Mouse (Mus musculus) NIH3T3 (cell line): ENCODE results near the gene Rasal1.

ENCODE experiments used
- DNase-seq: peaks from one replicate; pipeline ENCODE4 v3.0.0-alpha.2; 2012; ENCODE audit warnings: low read depth

Gene Rasal1

DNA sequence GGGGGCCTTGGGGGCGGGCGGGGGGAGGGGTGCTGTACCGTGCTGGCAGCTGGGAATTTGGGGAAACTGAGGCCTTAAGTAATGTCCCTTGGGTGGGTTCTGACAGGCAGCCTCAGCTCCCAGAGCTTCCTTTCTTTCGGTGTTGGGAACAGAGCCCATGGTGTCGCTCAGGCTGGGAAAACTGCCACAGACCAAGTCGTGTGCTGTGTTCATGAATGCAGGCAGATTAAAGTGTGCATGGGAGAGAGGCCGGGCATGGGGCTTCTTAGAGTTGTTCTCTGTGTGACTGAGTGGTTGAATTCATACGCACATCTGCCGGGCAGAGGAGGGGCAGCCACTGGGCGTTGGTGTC lies 26.8 kb upstream of the Rasal1 start:
- no peak for DNase-seq

- DNase-seq: no peak
These were observed 26.3 kb upstream of the Rasal1 start for GRCm38 (mm10) chr5:120622198-120622851.

DNA sequence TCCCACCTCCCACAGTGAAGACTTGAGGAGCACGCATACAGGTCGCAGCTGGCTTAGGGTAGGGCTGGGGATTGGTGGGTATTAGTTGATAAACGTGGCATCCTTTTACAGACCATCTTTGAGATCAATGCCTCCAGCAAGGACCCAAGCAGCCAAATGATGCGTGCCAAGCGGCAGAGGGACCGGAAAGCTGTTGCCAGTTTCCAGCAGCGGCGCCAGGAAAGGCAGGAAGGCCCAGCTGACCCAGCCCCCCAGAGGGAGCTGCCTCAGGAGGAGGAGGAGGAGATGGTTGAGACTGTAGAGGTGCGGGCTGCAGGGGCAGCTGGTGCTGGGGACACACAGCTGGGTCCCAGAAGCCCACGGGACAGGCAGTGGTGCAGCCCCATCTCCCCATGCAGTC lies 24.2 kb upstream of the Rasal1 start:
- DNase-seq: no peak

DNA sequence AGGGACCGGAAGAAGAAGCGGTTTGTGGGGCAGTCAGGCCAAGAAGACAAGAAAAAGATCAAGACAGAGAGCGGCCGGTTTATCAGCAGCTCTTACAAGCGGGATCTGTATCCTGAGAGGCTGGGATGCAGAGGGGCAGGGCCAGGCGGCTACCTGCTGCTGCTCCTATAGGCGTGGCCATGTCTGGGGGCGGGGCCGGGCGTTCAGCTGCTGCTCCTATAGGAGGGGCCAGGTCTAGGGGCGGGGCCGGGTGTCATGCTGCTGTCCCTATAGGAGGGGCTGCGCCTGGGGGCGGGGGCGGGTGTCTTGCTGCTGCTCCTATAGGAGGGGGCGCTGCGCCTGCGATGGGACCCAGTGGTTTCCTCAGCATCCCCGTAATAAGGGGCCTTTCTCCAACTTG lies 22.2 kb upstream of the Rasal1 start:
- DNase-seq: peak; percentile 18

DNA sequence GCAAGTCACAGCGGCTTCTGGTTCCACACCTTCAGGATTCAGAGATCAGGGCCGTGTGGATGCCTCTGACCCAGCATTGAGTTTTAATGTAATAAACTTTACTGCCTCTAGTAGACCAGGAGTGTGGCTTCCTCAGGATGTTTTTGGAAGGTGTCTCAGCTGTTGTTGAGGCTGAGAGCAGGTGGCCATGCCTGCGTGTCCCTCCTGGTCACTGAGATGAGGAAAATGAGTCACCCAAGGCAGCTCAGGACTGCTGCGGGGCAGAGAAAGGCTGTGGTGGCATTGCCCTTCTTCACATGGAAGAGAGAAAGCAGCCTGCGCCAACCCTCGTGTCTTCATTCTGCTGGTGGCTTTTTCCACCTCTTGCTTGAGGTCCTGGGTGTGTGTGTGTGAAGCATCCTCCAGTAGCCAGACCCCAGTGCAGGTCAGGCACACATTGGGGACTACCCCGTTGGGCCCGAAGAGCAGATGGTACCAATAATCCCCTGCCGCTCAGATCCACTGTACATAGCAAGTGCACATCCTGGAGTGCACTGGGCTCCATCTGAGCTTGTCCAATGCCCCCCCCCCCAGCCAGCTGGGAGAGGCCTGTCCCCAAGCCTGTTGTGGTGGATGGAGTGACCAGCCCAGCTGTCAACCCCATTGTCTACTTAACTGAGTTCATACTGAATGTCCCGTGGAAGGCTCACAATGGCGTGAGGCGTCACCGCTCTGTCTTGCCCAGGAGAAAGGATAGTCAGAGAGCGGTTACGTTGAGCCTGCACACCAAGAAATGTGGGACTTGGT lies 20.9 kb upstream of the Rasal1 start:
- no peak for DNase-seq

GRCm38 (mm10) chr5:120628624-120629023 lies 20.0 kb upstream of the Rasal1 start:
- peak; percentile 57 for DNase-seq

GRCm38 (mm10) chr5:120631128-120631527 lies 17.5 kb upstream of the Rasal1 start:
- no peak for DNase-seq

DNA sequence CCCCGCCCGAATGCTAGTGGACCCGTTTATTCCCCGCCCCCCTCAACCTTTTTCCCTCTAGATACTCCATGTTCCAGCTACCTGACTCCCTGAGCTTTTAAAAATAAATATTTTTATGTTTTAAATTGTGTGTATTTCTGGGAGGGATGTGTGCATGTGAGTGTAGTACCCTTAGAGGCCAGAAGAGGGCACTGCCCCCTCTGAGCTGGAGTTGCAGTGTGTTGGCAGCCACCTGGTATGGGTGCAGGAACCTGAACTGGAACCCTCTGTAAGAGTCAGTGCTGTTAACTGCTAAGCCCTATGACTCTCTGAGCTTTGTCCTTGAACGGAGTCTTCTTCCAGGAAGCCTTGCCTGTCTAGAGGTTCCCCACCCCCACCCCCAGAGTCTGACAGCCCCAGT lies 16.7 kb upstream of the Rasal1 start:
- no peak for DNase-seq

DNA sequence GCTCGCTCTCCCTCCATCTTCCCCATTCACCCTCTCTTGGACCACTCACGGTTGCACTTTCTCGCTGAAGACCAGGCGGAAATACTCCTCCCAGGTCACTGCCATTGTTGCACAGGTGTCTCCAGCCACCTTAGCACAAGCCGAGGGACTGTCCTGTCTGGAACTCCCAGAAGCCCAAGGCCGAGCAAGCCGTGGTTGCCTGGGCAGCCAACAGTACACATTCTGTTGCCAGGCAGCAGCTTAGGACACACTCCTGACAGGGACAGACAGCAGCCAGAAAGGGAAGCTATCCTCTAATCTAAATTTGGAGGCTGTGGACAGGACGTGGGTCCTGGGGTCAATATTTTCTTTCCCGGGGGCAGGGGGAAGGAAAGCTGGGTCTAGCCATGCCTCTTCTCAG lies 14.5 kb upstream of the Rasal1 start, which contains the start of gene Cfap73:
TSS of gene Cfap73 (minus strand) at position 105 of the 400 bp plus-strand sequence.
- no peak for DNase-seq

DNA sequence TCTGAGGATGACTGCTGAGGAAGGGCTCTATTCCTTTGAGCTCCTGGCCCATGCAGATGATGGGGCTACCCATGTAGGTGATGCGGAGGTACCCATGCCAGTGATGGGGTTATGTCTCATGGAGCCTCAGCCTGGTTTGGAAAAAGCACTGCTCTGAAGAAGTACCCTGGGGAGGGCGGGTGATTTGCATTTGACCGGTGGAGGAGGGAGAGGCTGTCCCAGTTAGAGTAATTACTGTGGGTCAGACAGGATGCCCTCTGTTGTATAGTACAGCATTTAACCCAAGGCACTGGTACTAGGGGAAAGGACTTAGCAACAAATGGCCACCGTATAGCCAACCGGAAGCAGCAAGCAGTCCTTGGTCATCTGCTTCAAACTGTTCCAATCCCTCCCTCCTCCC lies 13.8 kb upstream of the Rasal1 start:
- DNase-seq: no peak

- no peak for DNase-seq
These were observed 13.0 kb upstream of the Rasal1 start for GRCm38 (mm10) chr5:120635633-120636032.

- DNase-seq: no peak
These were observed 8.5 kb upstream of the Rasal1 start for GRCm38 (mm10) chr5:120640094-120640493.

DNA sequence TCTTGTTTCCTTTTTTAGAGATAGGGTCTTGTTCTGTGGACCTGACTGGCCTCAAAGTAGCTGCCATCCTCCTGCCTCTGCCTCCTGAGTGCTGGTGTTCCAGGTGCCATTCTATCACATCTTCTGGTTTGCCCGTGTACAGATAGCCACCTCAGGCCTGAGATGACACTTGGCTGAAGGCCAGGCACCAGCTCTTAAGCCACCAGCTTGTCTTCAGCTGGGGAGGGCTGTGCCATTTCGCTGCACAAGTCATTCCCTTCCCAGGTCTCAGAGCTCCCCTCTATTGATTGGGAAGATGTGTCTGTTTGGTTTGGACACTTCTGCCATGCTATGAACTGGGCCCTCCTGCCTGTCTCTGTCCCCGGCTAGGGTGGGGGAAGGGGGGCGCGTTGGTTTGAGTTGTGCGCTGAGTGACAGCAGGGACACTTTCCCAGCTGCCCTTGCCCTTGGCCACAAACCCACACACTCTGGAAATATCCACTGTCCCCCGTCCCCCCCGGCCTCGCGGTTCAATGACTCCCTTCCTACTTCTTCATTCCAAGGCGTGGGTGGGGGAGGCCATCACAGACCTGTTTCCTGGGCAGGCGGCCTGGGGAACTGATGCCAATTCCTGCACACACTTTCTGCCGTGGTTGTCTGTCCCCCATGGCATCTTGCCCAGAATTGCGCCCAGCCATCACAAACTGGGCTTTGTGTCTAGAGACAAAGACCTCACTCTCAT lies 5.1 kb upstream of the Rasal1 start:
- no peak for DNase-seq

GRCm38 (mm10) chr5:120644227-120644626 lies 4.4 kb upstream of the Rasal1 start:
- no peak for DNase-seq

DNA sequence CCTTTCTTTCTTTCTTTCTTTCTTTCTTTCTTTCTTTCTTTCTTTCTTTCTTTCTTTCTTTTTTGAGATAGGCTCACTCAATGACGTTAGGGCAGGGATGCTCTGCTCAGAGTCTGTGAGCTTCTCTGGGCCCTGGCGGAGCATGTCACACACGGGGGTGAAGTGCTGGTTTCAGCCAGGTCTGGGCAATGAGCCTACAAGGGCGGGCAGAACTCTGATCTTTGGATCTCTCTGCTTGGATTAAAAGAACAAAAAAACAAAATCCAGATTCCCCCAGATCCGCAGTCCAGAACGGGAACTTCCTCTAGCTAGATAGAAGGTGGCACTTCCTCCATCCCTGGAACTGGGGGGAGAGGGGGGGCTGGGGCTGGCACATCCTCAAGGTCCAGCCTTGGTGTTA lies 2.8 kb upstream of the Rasal1 start:
- DNase-seq: peak; percentile 17

GRCm38 (mm10) chr5:120647361-120647760 lies 1.3 kb upstream of the Rasal1 start:
- no peak for DNase-seq

DNA sequence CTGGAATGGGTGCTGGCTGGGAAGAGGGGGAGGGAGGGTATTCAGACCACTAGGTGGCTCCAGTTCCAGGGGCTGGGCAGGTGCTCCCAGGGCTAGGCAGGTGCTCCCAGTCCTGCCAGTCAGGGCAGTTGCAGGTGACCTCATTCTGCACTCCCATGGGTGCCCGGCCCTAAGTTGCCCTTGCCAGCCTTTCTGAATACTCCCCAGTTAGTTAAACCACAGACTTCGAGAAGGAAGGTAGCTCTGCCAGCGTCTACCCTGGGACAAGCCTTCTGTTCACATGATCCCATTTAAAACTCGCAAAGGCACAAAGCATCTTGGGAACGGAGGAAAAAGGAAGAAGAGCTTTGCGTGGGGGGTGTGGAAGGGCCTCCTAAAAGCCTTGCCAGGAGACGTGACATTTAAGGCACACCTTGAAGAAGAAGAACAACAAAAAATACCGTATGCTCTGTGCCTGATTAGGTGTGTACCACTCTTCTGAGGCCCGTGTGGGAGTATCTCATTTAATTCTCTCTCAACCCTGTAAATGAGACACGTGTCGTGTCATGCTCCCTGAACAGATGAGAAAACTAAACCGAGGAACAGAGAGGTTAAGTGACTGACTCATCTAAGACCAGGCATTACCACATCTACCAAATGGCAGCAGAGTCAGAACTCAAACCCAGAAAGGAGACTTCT lies 659 bp upstream of the Rasal1 start:
- DNase-seq: no peak

- DNase-seq: no peak
These were observed 842 bp downstream of the Rasal1 start for GRCm38 (mm10) chr5:120649374-120649933.

GRCm38 (mm10) chr5:120649938-120650337 lies 1.3 kb downstream of the Rasal1 start:
- DNase-seq: no peak

DNA sequence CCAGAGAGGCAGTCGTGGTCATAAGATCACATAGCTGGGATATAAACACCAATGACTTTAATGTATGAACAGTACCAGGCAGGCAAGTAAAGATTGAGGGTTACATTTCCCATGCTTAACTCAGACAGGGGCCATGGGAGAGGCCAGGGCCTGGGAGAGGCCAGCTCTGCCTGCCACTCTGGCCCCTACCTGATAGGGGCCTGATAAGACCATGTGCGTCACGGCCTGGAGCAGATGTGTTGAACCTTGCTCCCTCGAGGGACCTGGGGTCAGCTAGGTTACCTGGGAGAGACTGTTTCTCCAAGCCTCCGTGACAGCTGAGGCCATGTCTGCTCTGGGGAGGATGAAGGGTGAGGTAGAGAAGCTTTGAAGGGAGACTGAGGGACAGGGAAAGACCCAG lies 2.6 kb downstream of the Rasal1 start:
- no peak for DNase-seq

- no peak for DNase-seq
These were observed 4.5 kb downstream of the Rasal1 start for GRCm38 (mm10) chr5:120652915-120653701.
